Mouse (Mus musculus) liver, embryonic 15.5 days (tissue): ENCODE data around the gene Sema3f. TPM values are rescaled to one million over a fixed set of nuclear protein-coding genes. Genes with fewer than 3 reads are reported as not detected.
"Not testable (repeated sequence)": the region's sequence is repeated elsewhere in the genome, so short reads cannot be mapped to it uniquely, and the experiment has no call there.

Source experiments
- ATAC-seq: fragments of 200-750 bp; cut with Nextera tagmentation; 2 replicates; pipeline ENCODE4 v1.8.0; 2017; ENCODE audit warnings: moderate number of reproducible peaks, mild to moderate bottlenecking, moderate library complexity; ENCODE audit not compliant: insufficient read depth
- H3K27ac ChIP-seq: fragments of 300-500 bp; sonication (generic); replicated peaks from 2 replicates; pipeline ENCODE4 v1.5.1; 2015; ENCODE audit warnings: mild to moderate bottlenecking, inconsistent platforms
- H3K27me3 ChIP-seq: fragments of 300-500 bp; sonication (generic); 2 replicates; pipeline ENCODE4 v1.6.1; 2015; ENCODE audit warnings: mild to moderate bottlenecking, inconsistent platforms
- H3K36me3 ChIP-seq: fragments of 300-500 bp; sonication (generic); replicated peaks from 2 replicates; pipeline ENCODE4 v1.6.1; 2015; ENCODE audit warnings: moderate library complexity, mild to moderate bottlenecking, inconsistent platforms
- H3K4me1 ChIP-seq: fragments of 300-500 bp; sonication (generic); replicated peaks from 2 replicates; pipeline ENCODE4 v1.6.1; 2015; ENCODE audit warnings: inconsistent platforms
- H3K4me2 ChIP-seq: fragments of 300-500 bp; sonication (generic); 2 replicates; pipeline ENCODE4 v1.6.1; 2015; ENCODE audit warnings: moderate library complexity, mild to moderate bottlenecking, inconsistent platforms
- H3K4me3 ChIP-seq: fragments of 300-500 bp; sonication (generic); replicated peaks from 2 replicates; pipeline ENCODE4 v1.5.1; 2015; ENCODE audit warnings: mild to moderate bottlenecking, inconsistent platforms
- H3K9ac ChIP-seq: fragments of 300-500 bp; sonication (generic); 2 replicates; pipeline ENCODE4 v1.6.1; 2015; ENCODE audit warnings: moderate library complexity, mild to moderate bottlenecking, inconsistent platforms
- H3K9me3 ChIP-seq: fragments of 300-500 bp; sonication (generic); replicated peaks from 2 replicates; pipeline ENCODE4 v1.6.1; 2016; ENCODE audit warnings: inconsistent platforms
- WGBS: fragments of 180-500 bp; shearing (Covaris S2); methylation state at CpG from one replicate; pipeline ENCODE4 v1.1.7; 2015; ENCODE audit warnings: mixed read lengths; ENCODE audit not compliant: insufficient replicate concordance; 5-methylcytosine and 5-hydroxymethylcytosine counted together
- polyA plus RNA-seq: library from polyadenylated mRNA; unstranded; fragments of >200 nt; fragmentation: Nextera tagmentation; extraction: Ambion mirVana; gene quantifications from 2 replicates; pipeline ENCODE4 v1.2.1, GENCODE M21; 2015

Sema3f gene
- polyA plus RNA-seq, 1 experiment from 2014 or later = 0.76 TPM

DNA sequence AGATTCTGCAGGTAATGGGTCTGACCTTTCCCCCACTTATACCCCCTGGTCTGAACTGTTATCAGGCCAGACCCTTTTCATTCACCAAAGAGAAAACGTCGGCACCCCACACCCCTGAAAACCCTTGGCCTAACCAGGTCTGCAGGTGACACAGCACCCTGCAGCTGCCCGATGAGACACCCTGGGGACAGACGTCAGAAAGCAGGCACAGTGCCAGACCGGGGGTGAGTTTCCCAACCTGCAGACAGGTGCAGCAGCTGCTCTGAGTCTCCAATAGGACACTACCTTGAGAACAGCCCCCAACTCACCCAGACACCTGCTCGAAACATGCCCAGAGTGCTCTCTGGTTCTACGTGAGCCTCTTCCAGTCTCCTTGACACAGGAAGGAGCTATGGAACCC, 21.3 kb downstream of the Sema3f start:
- WGBS = 47% methylated on average over 7 of the region's 7 CpGs
- Histone ChIP-seq H3K36me3 (no peaks in the 10 kb centered on the region), H3K4me1 (no peaks in the 10 kb centered on the region), H3K27me3 (peaks cover 29% of the 10 kb centered on the region), H3K9ac (no peak overlapping the region), H3K27ac (no peak overlapping the region), H3K9me3 (no peaks in the 10 kb centered on the region), H3K4me2 (no peak overlapping the region), H3K4me3 (no peak overlapping the region)
- ATAC-seq = no peak

DNA sequence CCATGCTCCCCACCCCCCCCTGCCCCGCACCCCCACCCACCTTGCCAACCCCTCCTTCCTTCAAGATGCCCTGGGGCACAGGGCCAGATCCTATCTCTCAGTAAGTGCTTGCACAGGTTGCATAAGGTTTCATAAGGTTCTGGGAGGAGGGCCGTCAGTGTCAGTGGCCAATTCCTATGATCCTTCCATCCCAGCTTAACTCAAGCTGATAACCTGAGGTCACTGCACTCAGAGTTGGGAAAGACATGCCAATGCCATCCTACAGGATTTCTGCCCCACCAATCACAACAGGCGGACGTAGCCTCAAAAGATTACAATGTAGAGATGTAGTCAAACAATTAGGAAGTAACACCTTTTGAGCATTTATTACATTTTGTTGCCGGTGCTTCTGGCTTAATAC, 21.9 kb downstream of the Sema3f start:
- no peak overlapping the region for H3K9ac ChIP-seq
- no peak for ATAC-seq
- no peak overlapping the region for H3K4me3 ChIP-seq
- no peak overlapping the region for H3K4me2 ChIP-seq
- no peaks in the 10 kb centered on the region for H3K9me3 ChIP-seq
- H3K36me3 ChIP-seq = no peaks in the 10 kb centered on the region
- 66% methylated on average over 5 of the region's 5 CpGs for WGBS
- no peaks in the 10 kb centered on the region for H3K4me1 ChIP-seq
- no peak overlapping the region for H3K27ac ChIP-seq
- peaks cover 31% of the 10 kb centered on the region for H3K27me3 ChIP-seq

DNA sequence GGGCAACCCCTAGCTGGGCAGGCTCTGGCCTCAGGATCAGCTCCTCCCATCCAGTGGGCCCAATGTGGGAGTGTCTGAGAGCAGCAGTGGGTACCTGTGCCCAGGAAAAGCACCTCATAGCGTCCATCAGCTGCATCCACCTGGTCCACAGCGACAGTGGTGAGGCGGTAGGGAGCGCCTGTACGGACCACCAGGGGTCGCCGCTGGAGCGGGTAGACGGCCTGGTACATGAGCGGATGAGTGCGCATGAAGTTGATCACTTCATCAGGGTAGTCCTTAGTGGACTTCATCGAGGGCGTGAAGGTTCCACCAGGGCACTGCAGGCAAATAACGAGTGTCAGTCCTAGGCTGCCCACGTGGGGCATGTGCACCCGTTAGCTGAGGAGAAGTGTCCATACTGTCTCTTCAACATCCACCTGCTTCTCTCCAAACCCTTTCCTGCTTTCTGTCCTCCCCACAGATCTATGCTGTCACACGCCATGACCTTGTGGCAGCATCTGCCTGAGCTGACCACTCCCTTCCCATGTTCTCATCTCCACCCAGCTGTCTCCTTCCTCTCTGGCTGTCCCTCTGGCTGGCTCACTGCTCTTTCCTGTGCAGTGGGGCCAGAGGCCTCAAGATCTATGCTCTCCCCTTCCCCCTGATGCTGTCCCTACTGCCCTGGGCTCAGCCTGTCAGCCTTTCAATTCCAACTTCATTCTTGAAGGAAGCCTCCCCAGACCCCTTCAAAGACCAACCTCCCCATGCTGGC, 24.9 kb downstream of the Sema3f start:
- H3K4me3 ChIP-seq = no peak overlapping the region
- H3K36me3 ChIP-seq = no peaks in the 10 kb centered on the region
- no peak for ATAC-seq
- H3K27ac ChIP-seq = no peak overlapping the region
- H3K4me1 ChIP-seq = no peaks in the 10 kb centered on the region
- peaks cover 39% of the 10 kb centered on the region for H3K27me3 ChIP-seq
- H3K9ac ChIP-seq = no peak overlapping the region
- H3K9me3 ChIP-seq = no peaks in the 10 kb centered on the region
- 30% methylated on average over 17 of the region's 17 CpGs for WGBS
- no peak overlapping the region for H3K4me2 ChIP-seq

DNA sequence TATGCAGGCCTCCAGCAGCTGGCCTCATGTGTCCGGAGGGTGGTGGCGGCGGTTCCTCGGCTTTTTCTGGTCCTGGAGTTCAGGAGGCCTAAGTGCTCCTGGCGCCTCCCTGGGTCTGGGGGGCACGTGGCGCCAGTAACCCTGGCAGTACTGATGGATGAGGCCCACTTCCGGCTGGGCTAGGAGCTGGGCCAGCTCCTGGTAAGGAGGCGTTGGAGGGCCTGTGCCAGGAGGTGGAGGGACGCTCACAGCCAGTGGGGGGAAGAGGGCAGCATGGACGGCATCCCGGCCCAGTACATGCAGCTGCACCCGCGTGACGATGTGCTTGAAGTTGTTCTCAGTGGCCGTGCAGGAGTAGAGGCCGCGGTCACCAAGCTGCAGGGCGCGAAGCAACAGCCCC, 27.9 kb downstream of the Sema3f start:
- H3K27me3 ChIP-seq = peaks cover 52% of the 10 kb centered on the region
- peaks cover 3% of the 10 kb centered on the region; the same call in 1 of the 2 replicates for H3K4me1 ChIP-seq
- no peak for ATAC-seq
- H3K27ac ChIP-seq = no peak overlapping the region
- no peak overlapping the region for H3K4me2 ChIP-seq
- H3K4me3 ChIP-seq = no peak overlapping the region
- H3K9ac ChIP-seq = no peak overlapping the region
- H3K36me3 ChIP-seq = no peaks in the 10 kb centered on the region
- WGBS = 78% methylated on average over 20 of the region's 20 CpGs
- H3K9me3 ChIP-seq = no peaks in the 10 kb centered on the region

DNA sequence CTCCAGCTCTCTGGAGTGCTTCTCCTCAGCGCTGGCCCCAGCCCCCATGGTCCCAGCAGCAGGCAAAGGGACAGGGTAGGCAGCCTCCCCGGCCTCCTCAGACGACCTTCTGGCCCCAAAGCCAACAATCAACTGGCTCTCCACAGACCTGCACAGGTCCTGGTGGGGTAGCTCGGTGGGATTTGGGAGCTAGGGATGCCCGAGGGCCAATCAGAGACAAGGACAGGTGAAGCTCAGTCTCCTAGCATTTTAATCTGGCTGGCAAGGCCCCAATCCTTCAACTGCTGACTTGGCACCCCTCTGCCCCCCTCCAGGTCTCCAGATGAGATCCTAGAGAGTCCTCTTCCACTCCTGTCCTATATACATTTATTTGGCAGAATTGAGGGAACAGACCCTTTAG, 30.8 kb downstream of the Sema3f start, which contains the start of gene Gnat1:
Gnat1 (minus strand) TSS at position 212 of the 400 bp plus-strand sequence.
- peaks cover 68% of the 10 kb centered on the region for H3K27me3 ChIP-seq
- H3K36me3 ChIP-seq = no peaks in the 10 kb centered on the region
- no peak within 1 kb of the TSS for H3K4me2 ChIP-seq
- H3K4me3 ChIP-seq = no peak within 1 kb of the TSS
- 36% methylated on average over 5 of the region's 5 CpGs for WGBS
- H3K27ac ChIP-seq = no peak within 1 kb of the TSS
- no peak within 1 kb of the TSS for H3K9ac ChIP-seq
- peaks cover 20% of the 10 kb centered on the region for H3K4me1 ChIP-seq
- H3K9me3 ChIP-seq = no peaks in the 10 kb centered on the region
- no peak for ATAC-seq

DNA sequence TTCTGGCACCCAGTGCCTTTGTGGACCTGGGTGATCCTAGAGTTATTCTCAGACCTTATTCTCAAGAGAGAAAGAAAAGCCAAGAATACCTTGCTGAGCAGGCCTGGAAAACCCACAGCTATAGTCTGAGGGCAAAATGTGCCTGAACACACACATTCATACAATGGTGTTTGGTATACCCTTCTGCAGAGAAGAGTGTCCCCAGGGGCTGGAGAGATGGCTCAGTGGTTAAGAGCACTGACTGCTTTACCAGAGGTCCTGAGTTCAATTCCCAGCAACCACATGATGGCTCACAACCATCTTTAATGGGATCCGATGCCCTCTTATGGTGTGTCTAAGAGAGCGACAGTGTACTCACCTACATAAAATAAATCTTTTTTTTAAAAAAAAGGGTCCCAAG, 31.4 kb downstream of the Sema3f start:
- Histone ChIP-seq H3K27ac (no peak overlapping the region), H3K9ac (no peak overlapping the region), H3K27me3 (peaks cover 71% of the 10 kb centered on the region), H3K36me3 (no peaks in the 10 kb centered on the region), H3K4me2 (no peak overlapping the region), H3K9me3 (no peaks in the 10 kb centered on the region), H3K4me1 (peaks cover 25% of the 10 kb centered on the region), H3K4me3 (no peak overlapping the region)
- WGBS = 68% methylated on average over 2 of the region's 2 CpGs
- no peak for ATAC-seq

DNA sequence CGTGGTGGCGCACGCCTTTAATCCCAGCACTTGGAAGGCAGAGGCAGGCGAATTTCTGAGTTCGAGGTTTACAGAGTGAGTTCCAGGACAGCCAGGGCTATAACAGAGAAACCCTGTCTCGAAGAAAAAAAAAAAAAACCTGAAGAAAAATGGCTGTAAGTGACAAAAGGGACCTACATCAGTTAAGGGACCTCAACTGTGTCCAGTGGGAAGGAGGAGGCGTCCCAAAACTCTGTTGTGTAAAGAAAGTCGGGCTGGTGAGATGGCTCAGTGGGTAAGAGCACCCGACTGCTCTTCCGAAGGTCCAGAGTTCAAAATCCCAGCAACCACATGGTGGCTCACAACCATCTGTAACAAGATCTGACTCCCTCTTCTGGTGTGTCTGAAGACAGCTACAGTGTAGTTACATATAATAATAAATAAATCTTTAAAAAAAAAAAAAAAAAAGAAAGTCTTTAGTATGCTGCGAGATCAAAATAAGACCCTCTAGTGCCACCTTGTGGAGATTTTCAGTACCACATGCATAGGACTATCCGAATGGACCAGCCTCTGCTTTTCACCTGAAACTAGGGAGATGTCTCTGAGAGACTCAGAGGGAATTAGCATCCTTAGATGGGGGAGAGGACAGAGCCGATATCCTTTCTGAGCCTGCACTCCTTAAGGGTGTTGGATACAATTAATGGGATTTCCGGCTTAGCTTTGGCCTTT, 32.3 kb downstream of the Sema3f start:
- WGBS = 28% methylated on average over 14 of the region's 14 CpGs
- H3K9me3 ChIP-seq, ATAC-seq, H3K27ac ChIP-seq, H3K4me2 ChIP-seq, H3K4me3 ChIP-seq, H3K36me3 ChIP-seq, H3K9ac ChIP-seq: not testable (repeated sequence)
- H3K27me3 ChIP-seq = peaks cover 73% of the 10 kb centered on the region
- peaks cover 26% of the 10 kb centered on the region for H3K4me1 ChIP-seq

DNA sequence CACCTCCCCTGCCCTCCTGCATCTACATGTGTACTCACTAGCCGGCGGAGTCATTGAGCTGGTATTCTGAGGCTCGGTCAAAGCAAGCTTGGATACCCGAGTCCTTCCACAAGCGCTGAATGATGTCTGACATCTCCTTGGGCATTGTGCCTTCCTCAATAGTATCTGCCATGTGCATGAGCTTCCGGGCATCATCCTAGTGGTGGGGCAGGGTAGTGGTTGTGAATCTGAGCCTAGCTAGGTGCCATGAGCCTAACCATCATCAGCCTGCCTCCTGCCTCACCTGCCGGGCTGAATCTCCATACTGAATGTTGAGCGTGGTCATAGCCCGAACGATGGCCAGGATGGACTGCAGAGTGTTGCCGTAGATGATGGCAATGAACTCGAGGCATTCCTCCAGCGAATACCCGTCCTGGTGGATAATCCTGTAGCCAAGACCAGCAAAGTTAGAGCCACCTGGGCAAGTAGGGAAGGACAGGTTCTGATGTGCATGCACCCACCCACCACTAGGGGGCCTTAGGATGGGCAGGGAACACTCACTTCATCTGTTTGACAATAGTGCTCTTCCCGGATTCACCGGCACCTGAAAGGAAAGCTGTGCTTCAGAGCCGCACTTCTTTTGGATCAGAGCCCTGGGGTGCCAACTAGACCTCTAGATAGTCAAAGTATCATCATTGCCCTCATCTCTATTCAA, 33.0 kb downstream of the Sema3f start:
- ATAC-seq = no peak
- Histone ChIP-seq H3K27ac (no peak overlapping the region), H3K36me3 (no peaks in the 10 kb centered on the region), H3K4me1 (peaks cover 26% of the 10 kb centered on the region), H3K27me3 (peaks cover 73% of the 10 kb centered on the region), H3K9ac (no peak overlapping the region), H3K4me3 (no peak overlapping the region), H3K4me2 (no peak overlapping the region; the same call in 1 of the 2 replicates), H3K9me3 (no peaks in the 10 kb centered on the region)
- 17% methylated on average over 17 of the region's 17 CpGs for WGBS

DNA sequence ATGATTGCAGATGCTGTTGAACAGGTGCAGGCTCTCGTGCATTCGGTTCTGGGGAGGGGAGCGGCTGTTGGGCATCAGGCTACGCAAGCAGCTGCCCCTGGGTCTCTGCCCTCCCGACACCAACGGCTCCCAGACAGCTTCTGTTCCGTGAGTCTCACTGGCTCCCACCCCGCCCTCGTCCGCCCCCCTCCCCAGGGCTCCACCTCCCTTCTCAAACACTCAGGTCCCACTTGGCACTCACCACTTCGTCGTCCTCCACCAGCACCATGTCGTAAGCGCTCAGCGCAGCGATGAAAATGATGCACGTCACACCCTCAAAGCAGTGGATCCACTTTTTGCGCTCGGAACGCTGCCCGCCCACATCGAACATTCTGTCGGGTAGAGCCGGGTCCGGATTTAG, 34.0 kb downstream of the Sema3f start:
- H3K36me3 ChIP-seq = no peaks in the 10 kb centered on the region
- peak overlapping the region; percentile 53 for H3K4me2 ChIP-seq
- 1% methylated on average over 25 of the region's 25 CpGs for WGBS
- no peak for ATAC-seq
- no peaks in the 10 kb centered on the region for H3K9me3 ChIP-seq
- H3K27ac ChIP-seq = no peak overlapping the region
- peaks cover 26% of the 10 kb centered on the region for H3K4me1 ChIP-seq
- H3K4me3 ChIP-seq = peak overlapping the region; percentile 29
- H3K27me3 ChIP-seq = peaks cover 77% of the 10 kb centered on the region
- H3K9ac ChIP-seq = no peak overlapping the region

DNA sequence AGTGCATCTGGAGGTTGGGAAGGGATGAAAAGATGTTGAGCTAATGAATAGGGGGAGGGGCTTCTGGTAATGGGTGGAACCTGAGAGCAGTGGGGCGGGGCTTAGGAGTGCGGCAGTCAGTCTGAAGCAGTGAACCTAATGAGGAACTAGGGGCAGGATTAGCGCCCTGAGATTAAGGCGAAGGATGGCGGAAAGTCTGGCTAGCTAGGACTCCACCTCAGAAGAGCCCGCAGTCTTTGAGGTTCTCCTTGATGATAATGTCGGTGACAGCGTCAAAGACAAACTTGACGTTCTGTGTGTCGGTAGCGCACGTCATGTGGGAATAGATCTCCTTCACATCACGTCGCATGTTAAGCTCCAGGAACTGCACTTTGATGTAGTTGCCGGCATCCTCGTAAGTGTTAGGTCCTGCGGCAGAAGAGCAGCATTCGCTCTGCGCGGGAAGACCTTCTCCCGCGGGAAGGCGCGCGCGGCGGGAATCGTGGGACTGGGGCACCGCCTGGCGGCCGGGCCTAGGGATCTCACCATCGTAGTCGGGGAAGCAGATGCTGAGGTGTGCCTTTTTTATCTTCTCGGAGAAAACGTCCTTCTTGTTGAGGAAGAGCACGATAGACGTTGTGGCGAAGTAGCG, 34.5 kb downstream of the Sema3f start:
- Histone ChIP-seq H3K4me3 (peak overlapping the region; percentile 29), H3K36me3 (no peaks in the 10 kb centered on the region), H3K4me1 (peaks cover 26% of the 10 kb centered on the region), H3K27ac (no peak overlapping the region), H3K4me2 (peak overlapping the region; percentile 53), H3K9ac (no peak overlapping the region), H3K27me3 (peaks cover 76% of the 10 kb centered on the region), H3K9me3 (no peaks in the 10 kb centered on the region)
- ATAC-seq = 0 out of 2 replicates have a peak, but pooled peaks have one; percentile 9
- under 1% methylated on average over 39 of the region's 39 CpGs for WGBS
